Mouse (Mus musculus): ENCODE data around the gene Eif1. TPM values are rescaled to one million over a fixed set of nuclear protein-coding genes. Genes with fewer than 3 reads are reported as not detected.
"Not testable (repeated sequence)": the region's sequence is repeated elsewhere in the genome, so short reads cannot be mapped to it uniquely, and the experiment has no call there.

The Eif1 gene
- polyA plus RNA-seq, 1 experiment from 2014 or later, result 1,642 TPM

DNA sequence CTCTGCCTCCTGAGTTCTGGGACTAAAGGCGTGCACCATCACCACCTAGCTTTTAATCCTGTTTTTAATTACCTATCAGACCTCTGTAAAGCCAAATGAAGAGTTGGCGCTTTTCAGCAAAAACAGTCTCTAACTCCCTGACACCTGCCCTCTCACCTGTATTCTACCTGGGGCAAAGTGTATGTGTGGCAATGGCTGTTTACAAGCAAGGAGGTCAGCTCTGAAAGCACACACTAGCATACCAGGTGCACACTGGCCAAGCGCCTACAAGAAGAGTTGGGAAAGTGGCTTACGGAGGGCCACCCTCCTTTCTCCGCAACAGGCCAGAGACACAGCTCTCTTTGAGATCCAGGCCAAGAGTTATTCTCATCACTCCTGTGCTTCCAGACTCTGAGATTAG lies 4.2 kb upstream of the Eif1 start:
- 89% methylated on average over 5 of the region's 5 CpGs for WGBS
- H3K36me3 ChIP-seq, result no peaks in the 10 kb centered on the region
- no peaks in the 10 kb centered on the region for H3K9me3 ChIP-seq
- H3K9ac ChIP-seq, result no peak overlapping the region
- no peak overlapping the region for H3K4me2 ChIP-seq
- peaks cover 4% of the 10 kb centered on the region; the same call in 1 of the 2 replicates for H3K4me1 ChIP-seq
- no peak overlapping the region for H3K27ac ChIP-seq
- no peak overlapping the region for H3K4me3 ChIP-seq
- H3K27me3 ChIP-seq, result no peaks in the 10 kb centered on the region
- no peak for ATAC-seq (ENCODE audit: borderline replicate concordance, extremely low read depth, low FRiP score, low TSS enrichment)

DNA sequence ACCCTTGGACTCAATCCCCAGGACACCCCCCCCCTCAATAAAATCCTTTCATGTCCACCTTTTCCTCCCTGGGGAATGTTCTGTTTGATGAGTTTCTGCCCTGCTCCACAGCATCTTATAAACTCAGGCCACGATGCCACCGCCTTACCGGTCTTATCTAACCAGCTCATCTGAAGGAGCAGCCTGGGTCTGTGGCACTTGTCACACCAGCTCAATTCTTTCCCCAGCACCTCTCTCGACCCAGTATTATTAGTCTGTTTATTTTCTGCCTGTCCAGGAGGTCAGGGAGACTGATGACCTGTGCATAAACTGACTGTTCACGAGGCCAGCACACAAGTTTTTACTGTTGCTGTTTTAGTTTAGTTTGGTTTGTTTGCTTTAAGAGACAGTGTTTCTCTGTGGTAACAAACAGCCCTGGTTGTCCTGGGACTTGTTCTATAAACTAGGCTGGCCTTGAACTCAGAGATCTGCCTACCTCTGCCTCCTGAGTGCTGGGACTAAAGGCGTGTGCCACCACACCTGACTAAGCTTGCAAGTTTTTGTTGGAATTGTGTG lies 1.8 kb upstream of the Eif1 start:
- WGBS, result 26% methylated on average over 6 of the region's 6 CpGs
- peaks cover 19% of the 10 kb centered on the region for H3K36me3 ChIP-seq
- no peak for ATAC-seq (ENCODE audit: borderline replicate concordance, extremely low read depth, low FRiP score, low TSS enrichment)
- H3K27me3 ChIP-seq, result no peaks in the 10 kb centered on the region
- no peak overlapping the region for H3K4me3 ChIP-seq
- H3K9ac ChIP-seq, result no peak overlapping the region
- peaks cover 4% of the 10 kb centered on the region; the same call in 1 of the 2 replicates for H3K4me1 ChIP-seq
- H3K27ac ChIP-seq, result no peak overlapping the region
- no peaks in the 10 kb centered on the region for H3K9me3 ChIP-seq
- H3K4me2 ChIP-seq, result no peak overlapping the region

DNA sequence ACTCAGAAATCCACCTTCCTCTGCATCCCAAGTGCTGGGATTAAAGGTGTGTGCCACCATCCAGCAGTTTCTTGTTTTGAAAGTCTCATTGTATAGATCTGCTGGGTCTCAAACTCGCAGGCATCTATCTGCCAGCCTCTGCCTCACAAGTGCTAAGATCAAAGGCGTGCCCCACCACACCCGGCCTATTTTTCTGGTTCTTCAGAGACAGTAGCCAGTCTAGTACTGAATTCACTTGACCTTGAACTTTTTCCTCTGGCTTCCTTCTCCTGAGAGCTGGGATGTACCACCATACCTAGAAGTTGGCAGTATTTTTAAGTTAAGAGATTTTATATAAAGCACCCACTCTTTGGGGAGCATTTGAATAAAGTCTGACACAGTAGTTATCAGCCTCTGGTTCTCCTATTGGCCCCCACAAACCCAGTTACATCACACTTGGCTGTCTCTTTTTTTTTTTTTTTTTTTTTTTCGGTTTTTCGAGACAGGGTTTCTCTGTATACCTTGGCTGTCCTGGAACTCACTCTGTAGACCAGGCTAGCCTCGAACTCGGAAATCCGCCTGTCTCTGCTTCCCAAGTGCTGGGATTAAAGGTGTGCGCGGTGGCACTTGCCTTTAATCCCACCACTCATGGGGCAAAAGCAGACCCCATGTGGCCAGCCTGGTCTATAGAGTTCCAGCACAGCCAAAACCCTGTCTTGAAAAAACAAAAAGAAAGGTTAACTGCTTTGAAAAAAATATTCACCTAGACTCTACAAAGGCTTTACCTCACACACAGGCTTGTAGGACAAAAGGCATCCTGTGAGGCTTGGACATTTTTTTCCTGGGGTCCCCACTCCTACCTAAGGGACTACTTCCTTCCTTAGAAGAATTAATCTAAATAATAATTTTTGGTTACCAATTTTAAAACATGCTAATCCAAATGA lies 895 bp upstream of the Eif1 start:
- Histone ChIP-seq H3K4me1 (peaks cover 4% of the 10 kb centered on the region; the same call in 1 of the 2 replicates), H3K4me2 (peak overlapping the region; percentile 76), H3K9ac (0 out of 2 replicates have a peak overlapping the region, but pooled peaks have one; percentile 43), H3K27me3 (no peaks in the 10 kb centered on the region), H3K36me3 (peaks cover 19% of the 10 kb centered on the region), H3K4me3 (peak overlapping the region; percentile 84), H3K27ac (peak overlapping the region; percentile 64; the same call in 1 of the 2 replicates), H3K9me3 (no peaks in the 10 kb centered on the region)
- ATAC-seq (ENCODE audit: borderline replicate concordance, extremely low read depth, low FRiP score, low TSS enrichment), result no peak
- WGBS, result 75% methylated on average over 10 of the region's 10 CpGs

DNA sequence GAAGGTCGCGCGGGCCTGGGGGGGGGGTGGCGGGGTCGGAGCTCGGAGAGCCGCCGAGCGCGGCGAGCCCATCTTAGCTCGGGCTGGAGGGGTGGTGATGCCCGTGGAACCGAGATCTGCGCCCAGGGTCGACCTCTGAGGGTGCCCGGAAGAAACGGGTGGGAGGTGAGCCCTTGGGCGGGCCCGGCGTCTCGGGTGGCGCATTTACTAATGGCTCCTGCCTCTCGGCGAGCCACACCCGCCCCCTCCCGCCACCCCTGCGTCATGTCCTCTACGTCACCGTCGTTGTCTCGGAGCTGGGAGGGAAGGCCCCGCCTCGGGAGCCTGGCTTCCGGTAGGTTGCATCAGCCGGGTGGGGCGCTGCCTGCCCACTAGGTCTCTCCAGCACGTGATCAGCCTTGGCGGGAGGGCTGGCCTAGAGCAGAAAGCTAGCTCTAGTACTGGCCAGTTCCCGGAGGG lies 516 bp downstream of the Eif1 start:
- no peaks in the 10 kb centered on the region for H3K27me3 ChIP-seq
- peaks cover 4% of the 10 kb centered on the region; the same call in 1 of the 2 replicates for H3K4me1 ChIP-seq
- WGBS, result under 1% methylated on average over 39 of the region's 40 CpGs
- H3K9me3 ChIP-seq, result no peaks in the 10 kb centered on the region
- peak overlapping the region; percentile 76 for H3K4me2 ChIP-seq
- H3K36me3 ChIP-seq, result peaks cover 19% of the 10 kb centered on the region
- H3K27ac ChIP-seq, result peak overlapping the region; percentile 99
- H3K4me3 ChIP-seq, result peak overlapping the region; percentile 84
- peak overlapping the region; percentile 99 for H3K9ac ChIP-seq
- ATAC-seq (ENCODE audit: borderline replicate concordance, extremely low read depth, low FRiP score, low TSS enrichment), result peak; percentile 90

DNA sequence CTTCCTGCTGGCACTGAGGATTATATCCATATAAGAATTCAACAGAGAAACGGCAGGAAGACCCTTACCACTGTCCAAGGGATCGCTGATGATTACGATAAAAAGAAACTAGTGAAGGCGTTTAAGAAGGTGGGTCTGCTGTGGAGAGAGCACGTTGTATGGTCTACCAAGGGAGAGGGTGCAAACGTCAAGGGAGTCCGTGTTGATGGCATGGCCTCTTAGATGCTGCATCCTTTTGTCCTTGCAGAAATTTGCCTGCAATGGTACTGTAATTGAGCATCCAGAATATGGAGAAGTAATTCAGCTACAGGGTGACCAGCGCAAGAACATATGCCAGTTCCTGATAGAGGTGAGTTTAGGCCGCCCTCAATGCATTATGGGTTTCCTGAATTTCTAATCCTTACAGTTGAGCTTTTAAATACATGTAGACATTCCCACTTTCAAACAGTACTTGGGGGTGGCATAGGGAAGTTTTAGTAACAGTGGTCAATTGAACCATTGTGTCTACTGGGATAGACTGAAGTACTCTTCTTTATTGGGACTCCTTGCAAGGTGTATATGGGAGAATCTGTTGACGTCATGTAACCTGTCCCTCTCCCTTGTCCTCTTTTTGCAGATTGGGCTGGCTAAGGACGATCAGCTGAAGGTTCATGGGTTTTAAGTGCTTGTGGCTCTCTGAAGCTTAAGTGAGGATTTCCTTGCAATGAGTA lies 1.2 kb downstream of the Eif1 start:
- Histone ChIP-seq H3K4me2 (peak overlapping the region; percentile 76), H3K27ac (peak overlapping the region; percentile 99), H3K4me3 (peak overlapping the region; percentile 84), H3K36me3 (peaks cover 19% of the 10 kb centered on the region), H3K9ac (peak overlapping the region; percentile 99)
- WGBS, result 17% methylated on average over 11 of the region's 11 CpGs
- not testable (repeated sequence) for H3K27me3 ChIP-seq; H3K4me1 ChIP-seq; ATAC-seq (ENCODE audit: borderline replicate concordance, extremely low read depth, low FRiP score, low TSS enrichment); H3K9me3 ChIP-seq

DNA sequence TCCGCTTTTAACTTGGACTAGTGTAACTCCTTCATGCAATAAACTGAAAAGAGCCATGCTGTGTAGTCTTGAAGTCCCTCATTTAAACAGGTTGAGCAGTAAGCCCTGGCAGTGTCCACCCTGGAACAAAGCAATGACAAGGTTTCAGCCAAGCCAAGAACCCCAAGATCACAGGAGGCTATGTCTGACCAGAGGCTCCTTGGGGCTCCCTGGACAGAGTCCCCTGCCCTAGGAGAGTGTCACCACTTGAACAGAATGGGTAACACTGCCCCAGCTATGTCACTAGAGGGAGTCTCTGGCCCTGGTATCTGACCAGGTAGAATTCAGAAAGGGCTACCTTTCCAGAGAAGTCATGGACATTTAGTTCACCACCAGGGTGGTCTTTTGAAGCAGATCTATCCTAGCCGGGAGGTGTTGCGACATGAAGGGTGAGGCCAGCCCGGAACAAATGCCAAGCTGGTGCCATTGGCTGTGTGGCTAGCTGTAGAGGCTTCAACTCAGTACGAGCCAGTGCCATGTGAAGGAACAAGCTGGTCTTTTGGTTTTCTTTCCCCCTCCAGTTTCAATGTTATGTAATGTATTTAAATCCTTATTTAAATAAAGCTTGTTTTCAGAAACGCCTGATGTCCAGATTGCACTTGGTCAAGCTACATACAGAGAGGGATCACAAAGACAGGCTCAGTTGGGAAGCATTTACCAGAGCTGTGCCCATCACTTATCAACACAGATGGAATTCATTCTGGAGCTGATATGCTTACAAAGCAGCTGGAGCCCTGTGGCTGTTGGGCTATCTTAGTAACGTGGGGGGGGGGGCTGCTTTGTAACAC lies 2.0 kb downstream of the Eif1 start:
- not testable (repeated sequence) for ATAC-seq (ENCODE audit: borderline replicate concordance, extremely low read depth, low FRiP score, low TSS enrichment); H3K27me3 ChIP-seq; H3K4me1 ChIP-seq; H3K27ac ChIP-seq; H3K4me3 ChIP-seq; H3K9ac ChIP-seq; H3K9me3 ChIP-seq
- 77% methylated on average over 7 of the region's 7 CpGs for WGBS
- Histone ChIP-seq H3K36me3 (peaks cover 19% of the 10 kb centered on the region), H3K4me2 (peak overlapping the region; percentile 16; the same call in 1 of the 2 replicates)

DNA sequence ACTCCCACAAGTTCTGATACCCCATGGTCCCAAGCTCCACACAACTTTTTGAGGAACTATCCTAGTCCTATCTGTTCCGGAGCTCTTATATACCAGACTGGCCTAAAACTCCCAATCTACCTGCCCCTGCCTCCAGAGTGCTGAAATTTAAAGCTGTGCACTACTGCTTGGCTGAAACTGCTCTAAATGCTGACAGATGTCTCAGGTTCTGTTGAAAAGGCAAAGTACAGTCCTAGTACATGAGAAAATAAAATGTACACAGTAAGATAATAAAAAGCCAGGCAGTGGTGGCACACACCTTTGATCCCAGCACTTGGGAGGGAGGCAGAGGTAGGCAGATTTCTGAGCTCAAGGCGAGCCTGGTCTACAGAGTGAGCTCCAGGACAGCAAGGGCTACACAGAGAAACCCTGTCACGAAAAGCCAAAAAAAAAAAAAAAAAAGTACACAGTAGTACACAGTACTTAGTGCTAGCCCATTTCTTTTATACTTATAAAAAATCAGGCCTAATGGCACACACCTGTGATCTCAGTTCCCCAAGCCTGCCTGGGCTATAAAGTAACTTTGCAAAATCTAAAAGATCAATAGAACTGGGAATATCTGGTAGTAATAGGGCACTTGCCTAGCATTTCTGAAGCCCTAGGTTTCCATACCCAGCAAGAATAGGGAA lies 3.0 kb downstream of the Eif1 start:
- H3K9me3 ChIP-seq, result no peaks in the 10 kb centered on the region
- no peak overlapping the region for H3K9ac ChIP-seq
- no peak overlapping the region for H3K4me3 ChIP-seq
- no peaks in the 10 kb centered on the region for H3K27me3 ChIP-seq
- H3K4me1 ChIP-seq, result peaks cover 4% of the 10 kb centered on the region; the same call in 1 of the 2 replicates
- no peak for ATAC-seq (ENCODE audit: borderline replicate concordance, extremely low read depth, low FRiP score, low TSS enrichment)
- H3K4me2 ChIP-seq, result no peak overlapping the region
- no peak overlapping the region for H3K27ac ChIP-seq
- 65% methylated on average over 3 of the region's 3 CpGs for WGBS
- peaks cover 19% of the 10 kb centered on the region for H3K36me3 ChIP-seq

DNA sequence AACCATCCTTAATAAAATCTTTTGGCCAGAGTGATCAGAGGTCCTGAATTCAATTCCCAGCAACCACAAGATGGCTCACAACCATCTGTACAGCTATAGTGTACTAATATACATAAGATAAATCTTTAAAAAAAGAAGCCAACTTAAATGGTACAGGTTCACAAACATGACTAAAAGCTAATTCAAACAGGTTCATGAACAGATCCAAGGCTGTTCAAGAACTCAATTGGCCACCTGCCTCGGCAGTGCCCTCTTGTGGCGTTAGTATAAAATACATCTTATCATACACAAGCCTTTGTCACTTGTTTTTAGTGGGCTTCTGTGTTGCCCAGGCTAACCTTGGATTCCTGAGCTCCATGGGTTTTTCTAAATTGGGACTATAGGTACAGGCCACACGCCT lies 3.9 kb downstream of the Eif1 start:
- ATAC-seq (ENCODE audit: borderline replicate concordance, extremely low read depth, low FRiP score, low TSS enrichment), result no peak
- H3K4me2 ChIP-seq, result no peak overlapping the region
- no peaks in the 10 kb centered on the region for H3K9me3 ChIP-seq
- H3K27me3 ChIP-seq, result no peaks in the 10 kb centered on the region
- WGBS, result 23% methylated on average over 3 of the region's 3 CpGs
- peaks cover 19% of the 10 kb centered on the region for H3K36me3 ChIP-seq
- H3K4me1 ChIP-seq, result peaks cover 4% of the 10 kb centered on the region; the same call in 1 of the 2 replicates
- H3K27ac ChIP-seq, result no peak overlapping the region
- no peak overlapping the region for H3K9ac ChIP-seq
- H3K4me3 ChIP-seq, result no peak overlapping the region

DNA sequence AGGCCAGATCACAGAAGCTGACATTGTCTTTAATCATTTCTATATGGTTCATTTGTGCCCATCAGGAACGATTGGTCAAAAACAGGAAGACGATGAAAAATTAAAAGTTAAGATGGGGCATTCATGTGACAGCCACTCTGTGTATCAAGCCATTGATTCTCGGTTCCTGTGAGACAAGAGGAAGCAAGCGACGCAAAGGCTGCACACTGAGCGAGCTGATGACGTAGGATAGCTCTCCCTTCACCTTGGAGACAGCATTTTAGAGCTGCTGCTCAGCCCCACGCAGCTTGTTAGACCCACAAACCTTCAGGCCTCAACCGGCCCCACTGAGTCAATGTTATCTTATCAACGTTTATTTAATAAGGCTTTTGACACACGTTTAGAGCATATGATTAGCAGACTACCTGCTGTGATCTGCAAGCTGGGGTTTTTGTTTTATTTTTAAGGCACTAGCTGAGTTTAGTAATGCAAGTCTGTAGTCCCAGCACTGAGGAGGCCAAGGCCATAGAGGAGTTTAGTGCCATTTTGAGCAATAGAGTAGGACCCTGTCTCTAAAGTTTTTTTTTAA lies 5.5 kb downstream of the Eif1 start:
- 55% methylated on average over 11 of the region's 11 CpGs for WGBS
- Histone ChIP-seq H3K9me3 (no peaks in the 10 kb centered on the region), H3K4me2 (no peak overlapping the region), H3K4me1 (peaks cover 4% of the 10 kb centered on the region; the same call in 1 of the 2 replicates), H3K36me3 (peaks cover 19% of the 10 kb centered on the region), H3K9ac (no peak overlapping the region), H3K27ac (no peak overlapping the region), H3K27me3 (no peaks in the 10 kb centered on the region), H3K4me3 (no peak overlapping the region)
- no peak for ATAC-seq (ENCODE audit: borderline replicate concordance, extremely low read depth, low FRiP score, low TSS enrichment)

DNA sequence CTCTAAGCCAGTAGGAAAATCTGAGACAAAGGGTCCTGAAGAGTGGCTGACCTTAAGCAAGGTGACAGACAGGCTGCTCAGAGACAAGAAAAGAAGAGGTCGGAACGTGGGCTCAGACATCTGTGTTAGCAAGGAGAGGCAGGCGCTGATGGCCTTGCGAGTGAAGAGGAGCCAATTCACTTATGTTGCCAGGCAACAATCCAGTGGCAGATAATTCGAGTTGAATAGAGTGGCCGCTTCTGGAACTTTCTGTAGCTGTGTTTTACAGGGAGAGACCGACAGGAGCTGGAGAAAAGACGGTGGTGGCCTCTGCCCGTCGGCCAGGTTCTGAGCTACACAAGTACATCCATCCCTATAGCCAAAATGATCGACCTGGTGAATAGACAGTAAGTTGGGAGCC lies 7.6 kb downstream of the Eif1 start:
- no peaks in the 10 kb centered on the region for H3K9me3 ChIP-seq
- no peaks in the 10 kb centered on the region for H3K27me3 ChIP-seq
- H3K9ac ChIP-seq, result no peak overlapping the region
- H3K4me3 ChIP-seq, result no peak overlapping the region
- peaks cover 4% of the 10 kb centered on the region for H3K36me3 ChIP-seq
- no peak overlapping the region for H3K4me2 ChIP-seq
- no peak for ATAC-seq (ENCODE audit: borderline replicate concordance, extremely low read depth, low FRiP score, low TSS enrichment)
- H3K4me1 ChIP-seq, result no peaks in the 10 kb centered on the region
- WGBS, result 55% methylated on average over 11 of the region's 11 CpGs
- no peak overlapping the region for H3K27ac ChIP-seq

All from lung, embryonic 15.5 days (tissue).